Mouse (Mus musculus): Measurements from ENCODE around the gene Pla2g2f.

The Pla2g2f gene

GRCm38 (mm10) chr4:138780300-138780699 lies 22.9 kb upstream of the Pla2g2f start:
- H3K9me3 ChIP-seq (ENCODE audit: low read length): no peaks in the 10 kb centered on the region
- H3K27me3 ChIP-seq (ENCODE audit: insufficient read depth, low read length): peaks cover 48% of the 10 kb centered on the region
- H3K4me1 ChIP-seq (replicated peaks; ENCODE audit: low read depth, low read length): peaks cover 34% of the 10 kb centered on the region
- H3K4me3 ChIP-seq (replicated peaks; ENCODE audit: low read length): no peak overlapping the region
- no peaks in the 10 kb centered on the region for H3K36me3 ChIP-seq (ENCODE audit: insufficient read depth, low read length)
- TF ChIP-seq POU5F1 (IDR thresholded peaks at IDR 0.05; ENCODE audit: borderline replicate concordance, low read length): no peak
- no peak for TF ChIP-seq NANOG (IDR thresholded peaks at IDR 0.05; ENCODE audit: borderline replicate concordance, low read length)
- TF ChIP-seq CTCF (conservative IDR thresholded peaks at IDR 0.05; ENCODE audit: low read length): no peak

- no peak for TF ChIP-seq NANOG (IDR thresholded peaks at IDR 0.05; ENCODE audit: borderline replicate concordance, low read length)
- TF ChIP-seq CTCF (conservative IDR thresholded peaks at IDR 0.05; ENCODE audit: low read length): no peak
- TF ChIP-seq POU5F1 (IDR thresholded peaks at IDR 0.05; ENCODE audit: borderline replicate concordance, low read length): no peak
- Histone ChIP-seq H3K36me3 (ENCODE audit: insufficient read depth, low read length) (no peaks in the 10 kb centered on the region), H3K9me3 (ENCODE audit: low read length) (no peaks in the 10 kb centered on the region), H3K4me3 (replicated peaks; ENCODE audit: low read length) (no peak overlapping the region), H3K27me3 (ENCODE audit: insufficient read depth, low read length) (peaks cover 48% of the 10 kb centered on the region), H3K4me1 (replicated peaks; ENCODE audit: low read depth, low read length) (peaks cover 34% of the 10 kb centered on the region)
Measured at GRCm38 (mm10) chr4:138777417-138778407, 20.3 kb upstream of the Pla2g2f start.

- no peak within 1 kb of the TSS for H3K4me3 ChIP-seq (replicated peaks; ENCODE audit: low read length)
- H3K36me3 ChIP-seq (ENCODE audit: insufficient read depth, low read length): no peaks in the 10 kb centered on the region
- TF ChIP-seq CTCF (conservative IDR thresholded peaks at IDR 0.05; ENCODE audit: low read length) (no peak), POU5F1 (IDR thresholded peaks at IDR 0.05; ENCODE audit: borderline replicate concordance, low read length) (no peak), NANOG (IDR thresholded peaks at IDR 0.05; ENCODE audit: borderline replicate concordance, low read length) (no peak)
- no peaks in the 10 kb centered on the region for H3K9me3 ChIP-seq (ENCODE audit: low read length)
- peaks cover 45% of the 10 kb centered on the region for H3K27me3 ChIP-seq (ENCODE audit: insufficient read depth, low read length)
- peaks cover 20% of the 10 kb centered on the region for H3K4me1 ChIP-seq (replicated peaks; ENCODE audit: low read depth, low read length)
Measured at GRCm38 (mm10) chr4:138775435-138775834, 18.0 kb upstream of the Pla2g2f start, which contains the start of gene Pla2g2d. Pla2g2d (plus strand) TSS chr4:138775735.

DNA sequence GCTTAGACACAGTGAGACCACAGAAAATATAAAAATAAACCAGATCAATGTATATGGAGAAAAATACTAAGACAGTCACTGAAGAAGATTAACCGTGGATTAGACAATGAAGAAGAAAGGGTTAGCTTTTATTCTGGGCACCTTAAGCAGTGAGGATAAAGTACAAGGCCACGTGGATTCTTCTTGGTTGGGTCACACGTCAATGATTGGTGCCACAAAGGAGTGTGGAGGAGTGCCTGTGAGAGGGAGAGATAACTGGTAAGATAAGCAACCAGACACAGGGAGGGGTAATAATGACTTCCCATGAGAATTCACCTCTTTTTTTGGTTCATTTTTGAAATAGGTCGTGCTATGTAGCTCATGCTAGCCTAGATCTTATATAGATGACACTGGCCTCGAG lies 15.0 kb upstream of the Pla2g2f start:
- H3K27me3 ChIP-seq (ENCODE audit: insufficient read depth, low read length): peaks cover 23% of the 10 kb centered on the region
- H3K36me3 ChIP-seq (ENCODE audit: insufficient read depth, low read length): no peaks in the 10 kb centered on the region
- H3K4me3 ChIP-seq (replicated peaks; ENCODE audit: low read length): no peak overlapping the region
- H3K9me3 ChIP-seq (ENCODE audit: low read length): no peaks in the 10 kb centered on the region
- peaks cover 3% of the 10 kb centered on the region; the same call in 1 of the 2 replicates for H3K4me1 ChIP-seq (replicated peaks; ENCODE audit: low read depth, low read length)
- TF ChIP-seq NANOG (IDR thresholded peaks at IDR 0.05; ENCODE audit: borderline replicate concordance, low read length): no peak
- TF ChIP-seq POU5F1 (IDR thresholded peaks at IDR 0.05; ENCODE audit: borderline replicate concordance, low read length): no peak
- no peak for TF ChIP-seq CTCF (conservative IDR thresholded peaks at IDR 0.05; ENCODE audit: low read length)

DNA sequence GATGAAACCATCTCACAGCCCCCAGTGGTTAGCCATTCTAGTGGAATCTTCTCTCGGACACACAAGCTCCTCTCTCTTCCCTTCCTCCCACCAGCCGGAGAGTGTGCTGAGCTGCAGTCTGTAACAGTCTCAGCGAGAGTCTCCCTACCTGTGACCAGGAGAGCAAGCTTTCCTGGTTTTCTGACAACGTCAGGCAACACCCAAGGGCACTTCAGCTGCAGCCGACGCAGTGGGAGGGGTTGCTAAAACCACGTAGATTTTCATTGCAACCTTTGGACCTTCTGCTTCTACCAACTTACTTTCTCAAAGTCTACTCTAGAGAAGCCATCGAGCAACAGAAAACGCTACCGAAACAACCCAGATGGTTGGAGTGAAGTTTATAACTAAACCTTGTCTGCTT lies 14.5 kb upstream of the Pla2g2f start:
- Histone ChIP-seq H3K9me3 (ENCODE audit: low read length) (no peaks in the 10 kb centered on the region), H3K27me3 (ENCODE audit: insufficient read depth, low read length) (peaks cover 22% of the 10 kb centered on the region), H3K36me3 (ENCODE audit: insufficient read depth, low read length) (no peaks in the 10 kb centered on the region), H3K4me1 (replicated peaks; ENCODE audit: low read depth, low read length) (no peaks in the 10 kb centered on the region), H3K4me3 (replicated peaks; ENCODE audit: low read length) (no peak overlapping the region)
- TF ChIP-seq NANOG (IDR thresholded peaks at IDR 0.05; ENCODE audit: borderline replicate concordance, low read length) (no peak), CTCF (conservative IDR thresholded peaks at IDR 0.05; ENCODE audit: low read length) (no peak), POU5F1 (IDR thresholded peaks at IDR 0.05; ENCODE audit: borderline replicate concordance, low read length) (no peak)

- TF ChIP-seq CTCF (conservative IDR thresholded peaks at IDR 0.05; ENCODE audit: low read length): no peak
- no peak for TF ChIP-seq POU5F1 (IDR thresholded peaks at IDR 0.05; ENCODE audit: borderline replicate concordance, low read length)
- TF ChIP-seq NANOG (IDR thresholded peaks at IDR 0.05; ENCODE audit: borderline replicate concordance, low read length): no peak
- no peaks in the 10 kb centered on the region for H3K9me3 ChIP-seq (ENCODE audit: low read length)
- no peaks in the 10 kb centered on the region for H3K36me3 ChIP-seq (ENCODE audit: insufficient read depth, low read length)
- H3K4me1 ChIP-seq (replicated peaks; ENCODE audit: low read depth, low read length): no peaks in the 10 kb centered on the region
- H3K4me3 ChIP-seq (replicated peaks; ENCODE audit: low read length): no peak overlapping the region
- H3K27me3 ChIP-seq (ENCODE audit: insufficient read depth, low read length): peaks cover 13% of the 10 kb centered on the region
Measured at GRCm38 (mm10) chr4:138762266-138762665, 4.8 kb upstream of the Pla2g2f start.

DNA sequence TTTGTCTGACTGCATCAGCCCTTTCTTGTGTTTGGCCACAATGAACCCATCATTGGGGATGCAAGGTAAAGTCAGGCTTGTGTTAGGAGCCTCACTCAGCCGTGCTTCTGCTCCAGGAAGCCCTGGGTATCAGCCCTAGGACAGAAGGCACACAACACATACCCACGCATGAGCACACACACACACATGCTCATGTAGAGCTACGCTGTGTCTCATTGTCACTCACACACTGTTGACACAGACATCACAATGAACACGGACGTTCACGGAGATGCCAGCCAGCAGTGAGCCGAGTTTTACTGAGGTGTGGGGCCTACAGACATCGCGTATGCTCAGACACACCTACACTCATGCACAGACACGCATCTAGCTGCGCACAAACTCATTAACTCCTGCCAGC lies 1.4 kb downstream of the Pla2g2f start:
- H3K36me3 ChIP-seq (ENCODE audit: insufficient read depth, low read length): no peaks in the 10 kb centered on the region
- peaks cover 20% of the 10 kb centered on the region for H3K4me1 ChIP-seq (replicated peaks; ENCODE audit: low read depth, low read length)
- H3K4me3 ChIP-seq (replicated peaks; ENCODE audit: low read length): no peak overlapping the region
- TF ChIP-seq CTCF (conservative IDR thresholded peaks at IDR 0.05; ENCODE audit: low read length) (no peak), POU5F1 (IDR thresholded peaks at IDR 0.05; ENCODE audit: borderline replicate concordance, low read length) (no peak), NANOG (IDR thresholded peaks at IDR 0.05; ENCODE audit: borderline replicate concordance, low read length) (no peak)
- H3K9me3 ChIP-seq (ENCODE audit: low read length): no peaks in the 10 kb centered on the region
- peaks cover 11% of the 10 kb centered on the region; the same call in 1 of the 2 replicates for H3K27me3 ChIP-seq (ENCODE audit: insufficient read depth, low read length)

- TF ChIP-seq CTCF (conservative IDR thresholded peaks at IDR 0.05; ENCODE audit: low read length): no peak
- TF ChIP-seq NANOG (IDR thresholded peaks at IDR 0.05; ENCODE audit: borderline replicate concordance, low read length): no peak
- TF ChIP-seq POU5F1 (IDR thresholded peaks at IDR 0.05; ENCODE audit: borderline replicate concordance, low read length): no peak
- Histone ChIP-seq H3K4me1 (replicated peaks; ENCODE audit: low read depth, low read length) (peaks cover 20% of the 10 kb centered on the region), H3K9me3 (ENCODE audit: low read length) (no peaks in the 10 kb centered on the region), H3K4me3 (replicated peaks; ENCODE audit: low read length) (no peak overlapping the region), H3K27me3 (ENCODE audit: insufficient read depth, low read length) (peaks cover 11% of the 10 kb centered on the region; the same call in 1 of the 2 replicates), H3K36me3 (ENCODE audit: insufficient read depth, low read length) (no peaks in the 10 kb centered on the region)
Measured at GRCm38 (mm10) chr4:138755439-138755838, 2.0 kb downstream of the Pla2g2f start.

Measured in E14TG2a.4 (cell line).